Mouse (Mus musculus) limb, embryonic 11.5 days (tissue): ENCODE results near the gene Ercc1. TPM values are rescaled to one million over a fixed set of nuclear protein-coding genes. Genes with fewer than 3 reads are reported as not detected.

Experiments
- ATAC-seq: fragments of 200-750 bp; cut with Nextera tagmentation; 2 replicates; pipeline ENCODE4 v1.8.0; 2017; ENCODE audit warnings: low read depth; ENCODE audit not compliant: insufficient number of reproducible peaks, low FRiP score, low TSS enrichment
- DNase-seq: peaks from one replicate; pipeline ENCODE4 v3.0.0-alpha.2; 2015; ENCODE audit warnings: low spot score
- H3K27ac ChIP-seq: fragments of 300-500 bp; sonication (generic); replicated peaks from 2 replicates; pipeline ENCODE4 v1.5.1; 2014; ENCODE audit warnings: low read depth, mild to moderate bottlenecking, low read length
- H3K27me3 ChIP-seq: fragments of 300-500 bp; sonication (generic); 2 replicates; pipeline ENCODE4 v1.6.1; 2014; ENCODE audit warnings: mild to moderate bottlenecking, low read length, mixed read lengths; ENCODE audit not compliant: control insufficient read depth, insufficient read depth
- H3K36me3 ChIP-seq: fragments of 300-500 bp; sonication (generic); 2 replicates; pipeline ENCODE4 v1.6.1; 2014; ENCODE audit warnings: mild to moderate bottlenecking, low read length, moderate library complexity, mixed read lengths; ENCODE audit not compliant: control insufficient read depth, insufficient read depth
- H3K4me1 ChIP-seq: fragments of 300-500 bp; sonication (generic); 2 replicates; pipeline ENCODE4 v1.6.1; 2014; ENCODE audit warnings: low read length, mixed read lengths; ENCODE audit not compliant: control insufficient read depth, insufficient read depth
- H3K4me2 ChIP-seq: fragments of 300-500 bp; sonication (generic); 2 replicates; pipeline ENCODE4 v1.6.1; 2014; ENCODE audit warnings: low read depth, mild to moderate bottlenecking, moderate library complexity; ENCODE audit not compliant: severe bottlenecking
- H3K4me3 ChIP-seq: fragments of 300-500 bp; sonication (generic); 2 replicates; pipeline ENCODE4 v1.5.1; 2014; ENCODE audit warnings: low read depth, low read length
- H3K9ac ChIP-seq: fragments of 300-500 bp; sonication (generic); 2 replicates; pipeline ENCODE4 v1.6.1; 2014; ENCODE audit warnings: mild to moderate bottlenecking, low read length
- H3K9me3 ChIP-seq: fragments of 300-500 bp; sonication (generic); 2 replicates; pipeline ENCODE4 v1.6.1; 2016; ENCODE audit warnings: low read length; ENCODE audit not compliant: control insufficient read depth
- WGBS: fragments of 180-500 bp; shearing (Covaris S2); extraction: QIAGEN DNeasy Blood & Tissue Kit; methylation state at CpG from one replicate; pipeline ENCODE4 v1.1.7; 2014; 5-methylcytosine and 5-hydroxymethylcytosine counted together
- polyA plus RNA-seq: library from polyadenylated mRNA; unstranded; fragments of >200 nt; fragmentation: Nextera tagmentation; extraction: Ambion mirVana; gene quantifications from 2 replicates; pipeline ENCODE4 v1.2.1, GENCODE M21; 2014

Gene Ercc1
- polyA plus RNA-seq, 1 experiment from 2014 or later, result 114 TPM

DNA sequence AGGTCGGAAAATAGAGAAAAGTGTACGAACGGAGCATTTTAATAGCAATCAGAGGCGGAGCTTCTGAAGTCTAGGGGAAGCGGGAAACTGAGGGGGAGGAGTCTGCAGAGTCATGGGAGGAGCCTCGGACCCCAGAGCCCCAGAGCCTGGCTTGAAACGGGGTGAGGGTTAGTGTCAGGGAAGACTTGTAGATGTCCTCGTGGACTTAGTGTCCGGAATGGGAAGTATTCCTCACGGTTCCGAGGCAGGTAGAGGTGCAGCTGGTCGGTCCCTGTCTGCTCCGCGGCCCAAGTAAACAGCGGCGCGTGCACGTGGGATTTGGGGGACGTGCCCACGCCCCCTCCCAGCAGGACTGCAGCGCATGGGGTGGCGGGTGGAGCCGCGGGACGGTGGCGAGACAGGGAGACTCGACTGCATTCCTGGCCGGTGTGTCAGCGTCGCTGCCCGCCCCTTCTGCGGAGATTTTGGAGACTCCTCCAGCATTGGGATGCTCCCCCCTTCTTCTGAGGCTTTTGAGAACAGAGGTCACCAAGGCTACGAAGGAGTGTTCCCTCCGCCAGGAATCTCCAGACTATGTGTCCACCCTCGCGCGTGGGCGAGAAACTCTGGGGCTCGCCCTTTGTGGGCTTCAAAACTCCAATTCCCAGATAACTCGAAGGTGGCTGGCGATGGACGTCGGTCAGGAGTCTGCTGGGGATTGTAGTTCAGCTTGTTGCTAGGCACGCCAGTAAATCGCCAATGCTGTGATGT is 15.5 kb downstream of the Ercc1 start:
- ATAC-seq (peak; percentile 78; the same call in 1 of the 2 replicates), DNase-seq (peak; percentile 84)
- H3K9ac ChIP-seq, result peak overlapping the region; percentile 55
- H3K4me2 ChIP-seq, result peak overlapping the region; percentile 91
- H3K4me1 ChIP-seq, result peaks cover 13% of the 10 kb centered on the region
- 0 out of 2 replicates have a peak overlapping the region, but pooled peaks have one; percentile 9 for H3K27ac ChIP-seq
- H3K4me3 ChIP-seq, result peak overlapping the region; percentile 68
- peaks cover 5% of the 10 kb centered on the region; the same call in 1 of the 2 replicates for H3K36me3 ChIP-seq
- H3K27me3 ChIP-seq, result 0 out of 2 replicates have a peak, but pooled peaks cover 2% of the 10 kb centered on the region
- H3K9me3 ChIP-seq, result no peaks in the 10 kb centered on the region
- under 1% methylated on average over 44 of the region's 45 CpGs for WGBS

- peak overlapping the region; percentile 91 for H3K4me2 ChIP-seq
- H3K27me3 ChIP-seq, result 0 out of 2 replicates have a peak, but pooled peaks cover 2% of the 10 kb centered on the region
- WGBS, result 0% methylated on average over 27 of the region's 27 CpGs
- peak overlapping the region; percentile 68 for H3K4me3 ChIP-seq
- peak; percentile 71; the same call in 1 of the 2 replicates for ATAC-seq
- H3K9me3 ChIP-seq, result no peaks in the 10 kb centered on the region
- H3K4me1 ChIP-seq, result peaks cover 13% of the 10 kb centered on the region
- DNase-seq, result peak; percentile 92
- H3K9ac ChIP-seq, result peak overlapping the region; percentile 40
- H3K36me3 ChIP-seq, result peaks cover 5% of the 10 kb centered on the region; the same call in 1 of the 2 replicates
- H3K27ac ChIP-seq, result no peak overlapping the region
These were observed 16.4 kb downstream of the Ercc1 start for GRCm38 (mm10) chr7:19360944-19361343.

GRCm38 (mm10) chr7:19361720-19362119 is 17.1 kb downstream of the Ercc1 start:
- WGBS, result 12% methylated on average over 16 of the region's 16 CpGs
- H3K4me3 ChIP-seq, result peak overlapping the region; percentile 68
- DNase-seq (peak; percentile 82), ATAC-seq (no peak)
- peak overlapping the region; percentile 40; the same call in 1 of the 2 replicates for H3K9ac ChIP-seq
- no peaks in the 10 kb centered on the region for H3K9me3 ChIP-seq
- H3K27me3 ChIP-seq, result 0 out of 2 replicates have a peak, but pooled peaks cover 2% of the 10 kb centered on the region
- no peak overlapping the region for H3K27ac ChIP-seq
- peak overlapping the region; percentile 91 for H3K4me2 ChIP-seq
- peaks cover 5% of the 10 kb centered on the region; the same call in 1 of the 2 replicates for H3K36me3 ChIP-seq
- peaks cover 13% of the 10 kb centered on the region for H3K4me1 ChIP-seq

GRCm38 (mm10) chr7:19362276-19362675 is 17.7 kb downstream of the Ercc1 start:
- no peak for DNase-seq
- H3K9ac ChIP-seq, result no peak overlapping the region
- no peak overlapping the region for H3K4me2 ChIP-seq
- H3K4me3 ChIP-seq, result no peak overlapping the region; the same call in 1 of the 2 replicates
- 68% methylated on average over 4 of the region's 4 CpGs for WGBS
- 0 out of 2 replicates have a peak, but pooled peaks cover 2% of the 10 kb centered on the region for H3K27me3 ChIP-seq
- no peak overlapping the region for H3K27ac ChIP-seq
- ATAC-seq, result no peak
- H3K4me1 ChIP-seq, result peaks cover 13% of the 10 kb centered on the region
- H3K9me3 ChIP-seq, result no peaks in the 10 kb centered on the region
- peaks cover 3% of the 10 kb centered on the region; the same call in 1 of the 2 replicates for H3K36me3 ChIP-seq

DNA sequence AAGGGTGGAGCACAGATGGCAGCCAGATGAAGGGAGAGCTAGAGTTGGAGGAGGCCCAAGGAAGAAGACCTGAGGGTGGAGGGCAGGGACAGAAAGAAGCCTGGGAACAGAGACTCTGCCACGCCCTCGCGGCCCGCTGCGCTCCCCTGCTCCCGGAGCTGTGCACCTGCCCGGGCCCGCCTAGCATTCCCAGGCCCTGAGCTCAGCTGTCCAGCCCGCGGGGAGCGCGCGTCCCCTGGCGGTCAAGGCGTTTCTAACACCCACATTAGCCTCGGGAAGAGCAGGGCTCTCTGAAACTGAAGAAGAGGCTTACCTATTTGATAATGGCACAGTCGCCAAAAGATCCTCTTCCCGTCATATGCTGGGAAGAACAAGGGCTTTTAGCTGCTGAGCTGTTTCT is 19.3 kb downstream of the Ercc1 start:
- Histone ChIP-seq H3K9me3 (no peaks in the 10 kb centered on the region), H3K9ac (no peak overlapping the region), H3K4me3 (no peak overlapping the region), H3K4me1 (peaks cover 10% of the 10 kb centered on the region), H3K27ac (no peak overlapping the region), H3K27me3 (0 out of 2 replicates have a peak, but pooled peaks cover 2% of the 10 kb centered on the region), H3K4me2 (no peak overlapping the region), H3K36me3 (no peaks in the 10 kb centered on the region)
- DNase-seq (peak; percentile 80), ATAC-seq (no peak)
- 1% methylated on average over 18 of the region's 18 CpGs for WGBS

GRCm38 (mm10) chr7:19365376-19365775 is 20.8 kb downstream of the Ercc1 start:
- 75% methylated on average over 4 of the region's 4 CpGs for WGBS
- no peaks in the 10 kb centered on the region for H3K9me3 ChIP-seq
- DNase-seq (no peak), ATAC-seq (no peak)
- H3K27me3 ChIP-seq, result 0 out of 2 replicates have a peak, but pooled peaks cover 6% of the 10 kb centered on the region
- no peaks in the 10 kb centered on the region for H3K36me3 ChIP-seq
- H3K4me1 ChIP-seq, result peaks cover 14% of the 10 kb centered on the region
- H3K4me2 ChIP-seq, result no peak overlapping the region
- H3K9ac ChIP-seq, result no peak overlapping the region
- no peak overlapping the region for H3K27ac ChIP-seq
- H3K4me3 ChIP-seq, result no peak overlapping the region

DNA sequence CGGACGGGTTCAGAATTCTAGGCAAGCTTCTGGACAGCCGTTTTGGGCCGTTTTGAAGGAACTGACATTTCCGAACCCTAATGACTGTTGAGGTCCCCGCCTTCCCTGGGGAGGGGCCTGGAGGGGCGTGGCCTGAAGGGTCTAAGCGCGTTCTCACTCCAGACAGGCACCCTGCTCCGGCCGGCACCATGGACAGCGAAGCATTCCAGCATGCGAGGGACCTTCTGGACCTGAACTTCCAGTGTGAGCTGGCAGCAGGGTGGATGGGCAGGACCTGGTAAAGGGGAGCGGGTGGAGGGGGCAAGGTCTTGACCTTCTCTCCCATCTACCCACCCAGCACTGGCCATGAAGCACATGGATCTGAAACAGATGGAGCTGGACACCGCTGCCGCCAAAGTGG is 23.8 kb downstream of the Ercc1 start:
- H3K4me3 ChIP-seq, result no peak overlapping the region
- DNase-seq, result peak; percentile 70

GRCm38 (mm10) chr7:19369823-19370425 is 25.3 kb downstream of the Ercc1 start:
- peak overlapping the region; percentile 29 for H3K4me3 ChIP-seq
- 0 out of 2 replicates have a peak, but pooled peaks cover 4% of the 10 kb centered on the region for H3K27me3 ChIP-seq
- peak overlapping the region; percentile 48 for H3K9ac ChIP-seq
- H3K4me2 ChIP-seq, result peak overlapping the region; percentile 58
- peaks cover 4% of the 10 kb centered on the region; the same call in 1 of the 2 replicates for H3K4me1 ChIP-seq
- peak; percentile 81 for DNase-seq
- WGBS, result 15% methylated on average over 46 of the region's 46 CpGs
- H3K27ac ChIP-seq, result no peak overlapping the region
- 0 out of 2 replicates have a peak, but pooled peaks have one; percentile 40 for ATAC-seq
- H3K36me3 ChIP-seq, result no peaks in the 10 kb centered on the region
- H3K9me3 ChIP-seq, result no peaks in the 10 kb centered on the region

More for the DNA sequence above, 23.8 kb downstream of the Ercc1 start:
- no peak for ATAC-seq
- Histone ChIP-seq H3K27ac (no peak overlapping the region), H3K4me2 (no peak overlapping the region), H3K4me1 (peaks cover 4% of the 10 kb centered on the region; the same call in 1 of the 2 replicates), H3K27me3 (0 out of 2 replicates have a peak, but pooled peaks cover 4% of the 10 kb centered on the region), H3K9ac (no peak overlapping the region), H3K36me3 (no peaks in the 10 kb centered on the region), H3K9me3 (no peaks in the 10 kb centered on the region)
- 19% methylated on average over 16 of the region's 16 CpGs for WGBS
